Mouse (Mus musculus) cerebellum, postnatal 25 days (tissue): ENCODE data around the gene Ccdc92b.

Experiments used
- DNase-seq, 2 experiments: peaks; one replicate each; pipeline ENCODE4 v3.0.0; 2021; ENCODE audit warnings: mixed read lengths in 2 of 2

Gene Ccdc92b

DNA sequence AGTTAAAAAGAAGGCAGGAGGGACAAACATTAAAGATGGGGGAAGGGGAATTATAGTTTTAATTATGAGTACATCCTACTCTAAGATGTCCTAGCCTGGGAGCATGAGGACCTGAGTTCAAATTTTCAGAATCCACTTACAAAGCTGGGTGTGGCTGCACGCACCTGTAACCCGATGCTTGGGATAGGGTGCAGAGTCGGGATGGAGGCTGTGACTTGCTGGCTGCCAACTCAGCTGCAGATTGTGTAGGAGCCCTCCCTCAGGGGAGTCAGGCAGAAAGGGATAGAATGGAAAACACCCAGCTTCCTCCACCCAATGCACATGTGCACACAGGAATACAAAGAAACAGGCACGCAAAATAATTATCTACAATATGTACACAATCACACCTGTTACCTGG is 6.0 kb upstream of the Ccdc92b start:
- DNase-seq = no peak

- DNase-seq = no peak
Observed at GRCm38 (mm10) chr11:74615571-74615970, 3.8 kb upstream of the Ccdc92b start.

GRCm38 (mm10) chr11:74619956-74620300 is 523 bp downstream of the Ccdc92b start:
- DNase-seq = no peak

DNA sequence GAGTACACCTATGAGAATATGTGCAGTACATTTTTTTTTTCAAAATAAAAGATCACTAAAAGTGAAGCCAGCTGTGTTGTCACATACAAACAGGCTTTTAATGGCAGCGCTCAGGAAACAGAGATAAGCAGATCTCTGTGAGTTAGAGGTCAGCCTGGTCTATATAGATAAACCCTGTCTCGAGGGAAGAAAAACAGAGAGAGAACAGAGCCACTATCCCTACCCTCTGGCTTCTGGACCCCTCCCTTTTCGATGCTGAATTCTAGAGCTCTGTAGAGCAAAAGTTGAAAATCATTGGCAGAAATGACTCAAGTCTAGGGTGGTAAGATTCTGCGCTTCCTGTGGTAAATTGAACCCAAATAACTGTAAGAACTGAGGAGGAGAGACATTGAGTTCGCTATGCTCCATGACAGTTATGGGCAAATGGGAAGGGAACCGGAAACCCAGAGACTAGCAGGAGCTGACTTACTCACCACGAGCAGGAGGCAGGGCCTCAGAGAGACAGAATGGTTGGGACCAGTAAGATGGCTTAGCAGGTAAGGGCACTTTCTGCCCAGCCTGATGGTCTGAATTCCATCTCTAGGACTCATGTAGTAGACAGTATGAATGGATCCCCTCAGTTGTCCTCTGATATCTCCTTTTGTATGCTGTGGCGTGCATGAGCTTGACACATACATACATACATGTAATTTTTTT is 2.7 kb downstream of the Ccdc92b start:
- DNase-seq = no peak

- DNase-seq = peak; percentile 25 to 50
Observed at GRCm38 (mm10) chr11:74623693-74624092, 4.3 kb downstream of the Ccdc92b start.

DNA sequence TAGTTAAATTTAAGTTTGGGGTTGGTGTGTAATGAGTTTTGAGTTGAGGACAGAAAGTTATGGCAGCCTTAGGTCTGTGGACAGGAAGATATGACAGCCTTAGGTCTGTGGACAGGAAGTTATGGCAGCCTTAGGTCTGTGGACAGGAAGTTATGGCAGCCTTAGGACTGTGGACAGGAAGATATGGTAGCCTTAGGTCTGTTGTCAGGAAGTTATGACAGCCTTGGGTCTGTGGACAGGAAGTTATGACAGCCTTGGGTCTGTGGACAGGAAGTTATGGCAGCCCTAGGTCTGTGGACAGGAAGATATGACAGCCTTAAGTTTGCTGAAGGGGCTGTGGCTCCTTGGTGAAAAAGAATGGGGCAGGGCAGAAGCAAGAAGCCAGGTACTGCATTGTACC is 5.9 kb downstream of the Ccdc92b start:
- no peak for DNase-seq

- DNase-seq = no peak
Observed at GRCm38 (mm10) chr11:74627481-74627880, 8.1 kb downstream of the Ccdc92b start.

DNA sequence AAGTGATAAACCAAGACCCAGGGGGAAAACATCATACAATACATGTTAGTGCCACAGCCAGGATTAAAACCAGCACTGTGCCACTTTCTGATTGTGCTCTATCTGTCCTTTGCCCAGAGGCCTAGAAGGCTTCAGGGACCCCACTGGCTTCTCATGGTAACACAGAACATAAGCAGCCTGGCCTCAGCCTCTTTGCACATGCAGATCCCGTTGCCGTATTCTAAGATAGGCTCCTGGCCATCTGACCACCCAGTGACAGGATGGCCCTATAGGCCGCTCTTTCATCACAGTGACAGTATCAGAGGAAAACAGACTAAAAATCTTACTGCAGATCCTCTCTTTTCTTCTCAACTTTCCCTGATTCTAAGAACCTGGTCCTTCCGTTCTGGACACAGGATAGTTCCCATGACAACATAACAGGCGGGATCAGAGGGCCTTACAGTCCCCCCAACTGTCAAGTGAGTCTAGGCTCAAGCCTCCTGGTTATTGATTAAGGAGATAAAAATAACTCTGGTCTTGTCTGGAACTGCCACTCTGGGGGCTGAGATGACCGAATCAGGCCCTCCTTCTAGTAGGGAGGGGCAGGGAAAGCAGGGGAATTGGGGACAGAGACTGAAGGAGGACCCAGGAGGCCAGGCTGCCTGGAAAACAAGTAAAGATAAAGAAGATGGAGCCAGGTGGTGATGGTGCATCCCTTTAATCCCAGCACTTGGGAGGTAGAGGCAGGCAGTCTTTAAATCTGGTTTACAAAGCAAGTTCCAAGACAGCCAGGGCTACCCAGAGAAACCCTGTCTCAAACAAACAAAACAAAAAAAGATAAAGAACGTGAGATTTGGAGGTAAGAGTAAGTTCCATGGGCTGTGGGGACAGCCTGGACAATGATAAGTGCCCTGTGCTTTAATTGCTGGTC is 12.7 kb downstream of the Ccdc92b start:
- no peak for DNase-seq

GRCm38 (mm10) chr11:74634490-74635275 is 15.3 kb downstream of the Ccdc92b start:
- DNase-seq = peak; percentile 69 to 84

- DNase-seq = peak in 1 of 2 experiments; percentile 37
Observed at GRCm38 (mm10) chr11:74637486-74637885, 18.1 kb downstream of the Ccdc92b start.

DNA sequence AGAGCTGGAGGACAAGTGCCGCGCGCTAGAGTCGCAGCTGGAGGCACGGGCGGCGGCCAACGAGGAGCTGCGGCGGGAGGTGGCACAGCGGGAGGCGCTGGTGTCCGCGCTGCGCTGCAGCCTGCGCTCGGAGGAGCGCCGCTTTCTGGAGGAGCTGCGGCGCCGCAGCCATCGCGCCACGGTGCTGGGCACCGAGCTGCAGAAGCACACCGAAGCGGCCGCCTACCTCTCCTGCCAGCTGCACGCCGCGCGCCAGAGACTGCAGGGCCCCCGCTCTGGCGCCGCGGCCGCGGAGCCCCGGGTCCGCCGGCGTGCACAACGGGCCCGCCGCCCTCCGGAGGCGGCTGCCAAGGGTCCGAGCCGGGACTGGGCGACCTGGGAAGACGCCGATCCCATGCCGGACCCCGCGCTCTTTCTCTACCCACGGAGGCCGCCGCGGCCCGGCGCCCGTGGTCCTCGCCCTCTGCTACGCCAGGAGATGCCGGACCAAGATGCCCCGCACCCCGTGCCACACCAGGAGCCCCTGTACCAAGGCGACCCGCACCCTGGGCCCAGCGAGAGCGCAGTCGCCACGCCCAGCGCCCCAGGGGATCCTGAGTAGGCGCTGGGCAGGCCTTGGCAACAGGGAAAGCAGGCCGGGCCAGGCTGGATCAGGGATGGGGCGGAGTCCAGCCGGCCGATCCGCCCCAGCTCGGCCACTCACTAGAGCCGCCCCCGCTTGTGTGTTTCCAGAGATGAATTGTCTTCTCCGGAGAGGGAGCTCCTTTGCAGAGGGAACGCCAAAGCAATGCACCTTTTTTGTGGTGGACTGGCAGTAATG is 18.8 kb downstream of the Ccdc92b start:
- peak; percentile 90 to 91 for DNase-seq

DNA sequence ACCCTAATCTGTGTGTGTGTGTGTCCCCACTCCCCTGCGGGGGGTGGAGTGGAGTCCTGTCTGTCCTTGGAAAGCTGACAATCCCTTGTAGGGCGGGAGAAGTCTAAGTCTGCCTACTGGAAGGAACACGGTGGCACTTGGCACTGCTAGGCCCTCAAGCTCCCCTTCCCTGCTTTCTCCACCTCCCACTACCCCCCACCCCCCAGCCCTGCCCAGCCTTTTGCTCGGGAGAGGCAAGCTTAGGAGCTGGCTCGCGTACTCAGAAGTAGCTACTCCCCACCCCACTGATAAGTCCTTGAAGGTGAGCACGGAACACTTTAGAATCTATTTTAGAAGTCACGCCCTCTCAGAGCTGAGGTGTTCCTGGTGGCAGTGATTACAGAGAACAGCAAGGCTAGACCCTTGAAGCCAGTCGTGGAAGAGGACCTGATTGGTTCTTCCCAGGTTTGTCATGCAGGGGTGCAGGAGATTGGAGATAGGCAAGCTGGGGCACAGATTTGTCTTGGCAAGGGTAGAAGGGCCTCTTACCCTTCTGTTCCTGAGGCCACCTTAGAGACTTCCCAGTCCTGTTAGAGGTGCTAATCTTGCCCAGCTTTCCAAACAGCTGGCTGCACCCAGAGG is 19.5 kb downstream of the Ccdc92b start:
- no peak for DNase-seq

DNA sequence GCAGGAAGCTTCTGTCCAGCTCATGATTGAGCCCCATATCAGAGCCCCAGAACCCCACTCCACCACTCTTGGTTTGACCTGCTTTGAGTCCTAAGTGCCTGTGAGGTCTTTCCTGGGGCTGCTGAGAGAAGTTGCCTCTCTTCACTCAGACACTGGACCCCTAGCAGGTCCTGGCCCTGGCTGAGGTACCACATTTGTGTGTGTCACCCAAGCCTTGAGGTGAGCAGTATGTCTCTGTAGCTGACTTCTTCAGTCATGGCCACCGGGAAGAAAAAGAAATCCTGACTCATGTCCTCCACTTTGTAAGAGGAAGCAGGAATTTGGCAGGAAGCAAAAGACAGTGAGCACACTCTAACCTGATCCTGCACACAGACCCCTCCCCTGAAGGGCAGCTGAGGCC is 20.2 kb downstream of the Ccdc92b start:
- no peak for DNase-seq

DNA sequence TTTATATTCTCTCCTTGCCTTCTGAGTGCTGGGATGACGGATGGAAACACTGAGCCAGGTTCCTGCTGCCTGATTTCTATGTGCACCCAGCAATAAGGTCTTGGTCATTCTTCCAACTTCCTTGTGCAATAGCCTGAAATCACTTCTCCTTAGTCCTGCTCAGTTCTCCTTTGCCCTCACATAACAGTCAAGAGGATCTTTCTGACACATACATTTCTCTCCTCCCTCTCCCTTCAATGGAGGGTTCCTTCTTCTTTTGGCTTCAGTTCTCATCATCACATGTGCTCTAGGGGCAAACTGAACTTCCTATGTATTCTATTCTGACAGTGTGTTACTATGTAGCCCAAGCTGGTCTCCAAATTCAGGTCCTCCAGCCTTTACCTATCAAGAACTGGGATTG is 28.6 kb downstream of the Ccdc92b start:
- no peak for DNase-seq

GRCm38 (mm10) chr11:74648676-74649075 is 29.3 kb downstream of the Ccdc92b start:
- no peak for DNase-seq

DNA sequence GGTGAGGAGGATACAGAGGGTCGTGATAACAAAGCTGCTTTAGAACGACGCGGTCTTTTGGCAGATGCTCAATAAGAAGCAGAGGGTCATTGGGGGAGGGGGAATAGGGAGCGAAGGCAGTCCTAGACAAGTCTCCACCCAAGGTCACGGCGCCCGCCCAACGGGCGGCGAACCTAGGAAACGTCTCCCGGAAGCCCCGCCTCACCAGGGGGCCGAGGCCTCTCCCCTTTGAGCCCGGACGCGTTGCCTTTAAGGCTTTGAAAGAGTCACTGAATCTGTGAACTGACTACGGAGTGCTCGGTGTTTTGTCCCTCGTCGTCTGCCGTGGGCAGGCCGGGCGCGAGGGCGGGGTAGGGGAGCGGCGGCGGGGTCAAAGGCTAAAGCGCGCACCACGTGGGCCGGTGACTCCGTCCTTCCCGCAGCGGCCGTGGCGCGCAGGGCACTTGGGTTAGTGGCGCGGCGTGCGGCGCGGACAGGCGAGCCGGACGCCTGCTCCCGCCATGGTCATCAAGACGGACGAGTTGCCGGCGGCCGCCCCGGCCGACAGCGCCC is 29.8 kb downstream of the Ccdc92b start, which contains the start of gene Cluh:
TSS of gene Cluh (plus strand) at position 401 of the 552 bp plus-strand sequence.
- peak; percentile 99 to 100 for DNase-seq

DNA sequence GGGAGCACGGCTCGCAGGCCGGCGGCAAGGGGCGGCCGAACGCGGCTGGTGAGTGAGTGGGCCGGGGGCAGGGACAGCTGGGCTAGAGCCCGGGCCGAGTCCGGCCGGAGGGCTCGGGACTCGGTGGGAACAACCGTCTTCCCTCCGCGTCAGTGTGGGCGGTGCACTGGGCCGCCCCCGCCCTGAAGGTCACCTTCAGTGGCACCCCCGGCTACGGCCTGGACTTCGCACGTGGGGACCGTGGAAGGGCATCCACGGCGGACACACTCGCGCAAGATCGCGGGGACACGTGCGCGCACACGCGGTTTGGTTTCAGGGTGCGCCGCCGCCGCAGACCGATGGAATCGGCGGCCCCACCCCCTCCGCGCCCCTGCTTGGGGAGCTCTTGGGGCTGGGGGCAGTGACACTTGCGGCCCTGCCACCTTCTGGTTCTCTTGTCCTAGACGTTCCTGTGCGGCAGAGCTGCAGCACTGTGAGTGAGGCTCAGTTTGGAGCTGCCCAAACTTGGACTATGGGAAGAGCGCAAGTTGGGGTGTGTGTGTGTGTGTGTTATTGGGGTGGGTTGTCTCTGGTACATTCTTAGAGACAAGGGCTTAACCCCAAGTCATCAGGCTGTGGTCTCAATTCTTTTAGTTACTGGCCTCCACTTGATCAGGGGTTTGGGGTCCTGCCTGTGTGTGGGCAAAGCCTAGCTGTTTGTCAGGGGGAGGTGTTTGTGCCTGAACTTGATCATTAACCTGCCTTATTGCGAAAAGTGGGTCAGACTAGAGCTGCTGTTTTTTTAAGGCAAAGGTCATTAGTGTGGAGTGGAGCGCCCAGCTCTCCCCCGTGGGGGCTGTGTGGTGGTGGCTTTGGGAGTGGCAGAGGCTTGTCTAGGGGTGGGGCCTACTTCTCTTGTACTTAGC is 30.5 kb downstream of the Ccdc92b start:
- peak in 1 of 2 experiments; percentile 67 for DNase-seq

- DNase-seq = no peak
Observed at GRCm38 (mm10) chr11:74650576-74651100, 31.2 kb downstream of the Ccdc92b start.

DNA sequence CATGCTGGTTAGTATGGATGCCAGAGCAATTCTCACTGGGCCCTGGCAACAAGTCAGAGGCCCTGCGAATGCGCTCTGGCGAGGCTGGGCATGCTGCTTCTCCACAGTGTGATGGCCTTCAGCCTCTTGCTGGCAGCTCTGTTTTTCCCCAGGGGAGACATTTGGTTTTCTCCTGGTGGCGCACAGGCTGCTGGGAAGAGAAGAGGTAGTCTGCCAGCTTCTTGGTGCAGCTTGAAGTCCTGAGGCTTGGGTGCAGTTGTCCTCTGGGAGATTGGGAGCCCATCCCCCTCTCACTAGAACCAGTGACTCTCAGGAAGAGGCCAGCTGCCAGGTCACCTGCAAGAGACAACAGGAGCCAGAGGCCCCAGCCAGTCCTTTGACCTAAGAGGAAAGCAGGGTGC is 33.4 kb downstream of the Ccdc92b start:
- DNase-seq = peak; percentile 60 to 67

DNA sequence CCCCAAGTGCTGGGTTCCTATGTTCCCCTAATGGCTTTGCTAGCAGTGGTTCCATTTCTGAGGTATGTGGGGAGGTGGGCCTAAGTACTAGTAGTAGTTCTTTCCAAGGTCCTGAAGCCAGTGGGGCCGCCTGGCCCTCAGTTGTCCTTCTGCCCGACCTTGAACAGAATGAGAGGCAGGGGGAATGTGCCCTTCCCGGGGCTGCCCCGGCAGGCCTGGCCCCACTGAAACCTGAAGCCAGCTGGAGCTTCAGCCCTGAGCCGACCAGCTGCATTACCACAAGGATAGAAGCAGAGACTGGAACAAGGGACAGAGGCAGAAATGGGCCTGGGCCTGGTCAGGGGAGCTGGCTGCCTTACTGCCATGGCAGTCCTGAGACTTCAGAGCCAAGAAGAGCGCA is 34.0 kb downstream of the Ccdc92b start:
- DNase-seq = no peak
